Mouse (Mus musculus): ENCODE data around the gene Pkd1. TPM values are rescaled to one million over a fixed set of nuclear protein-coding genes. Genes with fewer than 3 reads are reported as not detected.

The Pkd1 gene
- polyA plus RNA-seq, 1 experiment = 63.1 TPM

DNA sequence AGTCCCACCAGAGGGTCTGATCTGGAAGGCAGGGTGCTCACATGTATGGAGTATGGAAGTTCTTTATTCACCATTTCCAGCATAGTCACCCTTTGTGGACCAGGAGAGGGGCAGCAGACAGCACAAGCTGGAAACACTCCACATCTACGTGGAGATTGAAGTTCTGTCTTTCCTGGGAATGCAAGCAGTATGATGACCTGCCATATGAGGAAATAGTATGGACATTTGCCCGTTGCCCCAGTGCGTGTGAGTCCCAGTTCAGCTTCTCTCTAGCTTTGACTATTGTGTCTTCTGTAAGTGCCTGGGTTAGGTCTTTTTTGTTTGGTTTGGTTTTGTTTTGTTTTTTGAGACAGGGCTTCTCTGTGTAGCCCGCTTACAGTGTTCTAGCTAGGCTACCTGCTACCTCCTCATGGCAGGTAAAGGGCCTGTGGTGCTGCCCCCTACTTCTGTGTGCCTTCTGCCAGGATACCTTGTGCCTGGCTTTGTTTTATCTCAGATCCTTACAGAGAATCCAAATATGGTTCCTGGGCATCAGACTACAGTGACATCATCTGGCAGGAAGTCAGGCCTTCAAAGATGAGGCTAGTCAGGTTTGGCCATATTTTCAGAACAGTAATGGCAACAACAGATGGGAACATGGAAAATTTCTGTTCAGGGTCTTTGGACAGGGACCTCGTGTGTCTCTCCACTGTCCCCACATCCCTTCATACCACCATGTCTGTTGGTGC, 10.8 kb downstream of the Pkd1 start:
- TF ChIP-seq POLR2A (IDR thresholded peaks at IDR 0.05; ENCODE audit: low read depth, low read length) (no peak), CTCF (IDR thresholded peaks at IDR 0.05; ENCODE audit: borderline replicate concordance, insufficient read depth, low read length) (no peak)
- Histone ChIP-seq H3K4me1 (ENCODE audit: control insufficient read depth, insufficient read depth, low read length) (peaks cover 24% of the 10 kb centered on the region), H3K4me3 (ENCODE audit: insufficient read depth, low read length) (no peak overlapping the region), H3K27ac (ENCODE audit: insufficient read depth, low read length) (no peak overlapping the region)

DNA sequence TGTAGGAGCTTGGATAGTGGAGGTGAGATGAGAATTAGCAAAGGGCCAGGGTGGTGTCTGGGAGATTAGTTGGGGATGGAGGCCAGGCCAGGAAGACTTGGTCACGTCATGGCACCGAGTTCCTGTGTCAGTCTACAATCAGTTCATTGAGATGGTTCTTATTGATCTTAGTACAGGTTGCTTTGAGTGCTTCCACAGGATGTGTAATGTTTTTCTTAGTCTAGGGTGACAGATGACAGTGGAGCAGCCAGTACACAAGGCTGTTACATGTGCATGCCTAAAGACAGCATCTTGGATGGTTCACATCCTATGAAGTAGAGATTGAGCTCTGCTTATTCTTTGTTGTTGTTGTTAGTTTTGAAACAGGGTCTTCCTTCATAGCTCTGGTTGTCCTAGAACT, 12.0 kb downstream of the Pkd1 start:
- TF ChIP-seq POLR2A (IDR thresholded peaks at IDR 0.05; ENCODE audit: low read depth, low read length) (no peak), CTCF (IDR thresholded peaks at IDR 0.05; ENCODE audit: borderline replicate concordance, insufficient read depth, low read length) (no peak)
- Histone ChIP-seq H3K27ac (ENCODE audit: insufficient read depth, low read length) (no peak overlapping the region), H3K4me3 (ENCODE audit: insufficient read depth, low read length) (no peak overlapping the region), H3K4me1 (ENCODE audit: control insufficient read depth, insufficient read depth, low read length) (peaks cover 24% of the 10 kb centered on the region)

- H3K4me1 ChIP-seq (ENCODE audit: control insufficient read depth, insufficient read depth, low read length) = peaks cover 10% of the 10 kb centered on the region
- TF ChIP-seq POLR2A (IDR thresholded peaks at IDR 0.05; ENCODE audit: low read depth, low read length) (no peak), CTCF (IDR thresholded peaks at IDR 0.05; ENCODE audit: borderline replicate concordance, insufficient read depth, low read length) (no peak)
- no peak overlapping the region for H3K27ac ChIP-seq (ENCODE audit: insufficient read depth, low read length)
- H3K4me3 ChIP-seq (ENCODE audit: insufficient read depth, low read length) = no peak overlapping the region
Observed at GRCm38 (mm10) chr17:24563638-24564037, 14.0 kb downstream of the Pkd1 start.

GRCm38 (mm10) chr17:24564422-24564821, 14.8 kb downstream of the Pkd1 start:
- no peak overlapping the region for H3K4me3 ChIP-seq (ENCODE audit: insufficient read depth, low read length)
- peaks cover 7% of the 10 kb centered on the region for H3K4me1 ChIP-seq (ENCODE audit: control insufficient read depth, insufficient read depth, low read length)
- H3K27ac ChIP-seq (ENCODE audit: insufficient read depth, low read length) = no peak overlapping the region
- TF ChIP-seq CTCF (IDR thresholded peaks at IDR 0.05; ENCODE audit: borderline replicate concordance, insufficient read depth, low read length) (no peak), POLR2A (IDR thresholded peaks at IDR 0.05; ENCODE audit: low read depth, low read length) (no peak)

GRCm38 (mm10) chr17:24565092-24565491, 15.5 kb downstream of the Pkd1 start:
- no peak overlapping the region for H3K4me3 ChIP-seq (ENCODE audit: insufficient read depth, low read length)
- TF ChIP-seq POLR2A (IDR thresholded peaks at IDR 0.05; ENCODE audit: low read depth, low read length) (no peak), CTCF (IDR thresholded peaks at IDR 0.05; ENCODE audit: borderline replicate concordance, insufficient read depth, low read length) (no peak)

DNA sequence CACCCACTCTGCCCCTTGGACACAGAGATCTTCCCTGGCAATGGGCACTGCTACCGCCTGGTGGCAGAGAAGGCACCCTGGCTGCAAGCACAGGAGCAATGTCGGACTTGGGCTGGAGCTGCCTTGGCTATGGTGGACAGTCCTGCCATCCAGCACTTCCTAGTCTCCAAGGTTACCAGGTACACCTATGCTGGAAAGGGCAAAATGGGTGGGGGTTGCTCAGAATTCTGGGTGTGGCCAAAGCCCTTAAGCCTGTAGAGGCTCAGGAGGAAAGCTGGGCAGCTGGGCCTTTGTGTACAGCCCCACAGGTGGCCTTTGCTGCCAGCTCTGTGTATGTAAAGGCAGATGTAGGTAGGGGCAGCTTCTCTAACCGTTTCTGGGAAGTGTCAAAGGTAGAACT, 16.2 kb downstream of the Pkd1 start:
- Histone ChIP-seq H3K4me1 (ENCODE audit: control insufficient read depth, insufficient read depth, low read length) (peaks cover 1% of the 10 kb centered on the region), H3K27ac (ENCODE audit: insufficient read depth, low read length) (no peak overlapping the region), H3K4me3 (ENCODE audit: insufficient read depth, low read length) (no peak overlapping the region)
- TF ChIP-seq CTCF (IDR thresholded peaks at IDR 0.05; ENCODE audit: borderline replicate concordance, insufficient read depth, low read length) (no peak), POLR2A (IDR thresholded peaks at IDR 0.05; ENCODE audit: low read depth, low read length) (no peak)

More at GRCm38 (mm10) chr17:24565092-24565491, 15.5 kb downstream of the Pkd1 start:
- H3K4me1 ChIP-seq (ENCODE audit: control insufficient read depth, insufficient read depth, low read length) = peaks cover 7% of the 10 kb centered on the region
- H3K27ac ChIP-seq (ENCODE audit: insufficient read depth, low read length) = no peak overlapping the region

DNA sequence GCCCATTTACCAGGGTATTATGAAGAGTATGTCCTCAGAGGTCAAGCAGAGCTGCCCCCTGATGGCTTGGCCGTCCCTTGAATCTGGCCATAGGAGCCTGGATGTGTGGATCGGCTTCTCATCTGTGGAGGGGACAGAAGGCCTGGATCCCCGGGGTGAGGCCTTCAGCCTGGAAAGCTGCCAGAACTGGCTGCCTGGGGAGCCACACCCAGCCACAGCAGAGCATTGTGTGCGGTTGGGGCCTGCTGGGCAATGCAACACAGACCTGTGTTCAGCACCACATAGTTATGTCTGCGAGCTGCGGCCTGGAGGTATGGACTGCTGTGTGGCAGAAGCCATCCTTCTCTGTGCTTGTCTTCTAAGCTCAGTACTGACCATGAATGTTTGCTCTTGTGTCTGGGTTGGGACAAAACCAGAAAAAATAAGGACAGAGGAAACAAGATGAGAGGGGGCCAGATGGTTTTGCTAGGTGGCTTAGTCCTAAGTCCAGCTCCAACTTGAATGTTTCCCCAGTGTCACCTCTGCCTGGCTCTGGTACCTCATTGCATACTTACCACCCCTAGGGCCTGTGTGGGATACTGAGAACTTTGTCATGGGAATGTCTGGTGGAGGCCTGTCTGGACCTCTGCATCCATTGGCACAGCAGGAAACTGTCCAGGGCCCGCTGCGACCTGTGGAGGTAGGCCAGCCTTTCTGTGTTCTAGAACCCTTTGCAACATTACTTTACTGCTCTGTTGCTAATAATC, 17.6 kb downstream of the Pkd1 start:
- H3K4me1 ChIP-seq (ENCODE audit: control insufficient read depth, insufficient read depth, low read length) = no peaks in the 10 kb centered on the region; the same call in none of the 2 replicates
- no peak overlapping the region for H3K27ac ChIP-seq (ENCODE audit: insufficient read depth, low read length)
- H3K4me3 ChIP-seq (ENCODE audit: insufficient read depth, low read length) = no peak overlapping the region
- TF ChIP-seq CTCF (IDR thresholded peaks at IDR 0.05; ENCODE audit: borderline replicate concordance, insufficient read depth, low read length) (no peak), POLR2A (IDR thresholded peaks at IDR 0.05; ENCODE audit: low read depth, low read length) (no peak)

DNA sequence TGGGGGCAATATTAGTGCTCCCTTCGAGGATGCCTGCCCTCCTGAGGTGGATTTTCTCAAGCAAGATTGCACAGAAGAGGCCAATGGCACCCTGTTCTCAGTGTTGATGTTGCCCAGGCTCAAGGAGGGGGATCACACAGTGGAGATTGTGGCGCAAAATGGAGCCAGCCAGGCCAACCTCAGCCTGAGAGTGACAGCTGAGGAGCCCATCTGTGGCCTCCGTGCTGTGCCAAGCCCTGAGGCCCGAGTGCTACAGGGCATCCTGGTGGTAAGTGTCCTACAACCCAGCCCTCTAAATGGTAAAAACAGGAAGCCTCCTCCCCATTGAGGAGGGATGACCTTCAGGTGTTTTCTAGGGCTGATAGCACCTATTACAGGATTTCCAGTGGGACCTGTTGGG, 20.2 kb downstream of the Pkd1 start:
- no peak overlapping the region for H3K4me3 ChIP-seq (ENCODE audit: insufficient read depth, low read length)
- no peak overlapping the region for H3K27ac ChIP-seq (ENCODE audit: insufficient read depth, low read length)
- no peaks in the 10 kb centered on the region; the same call in 1 of the 2 replicates for H3K4me1 ChIP-seq (ENCODE audit: control insufficient read depth, insufficient read depth, low read length)
- TF ChIP-seq CTCF (IDR thresholded peaks at IDR 0.05; ENCODE audit: borderline replicate concordance, insufficient read depth, low read length) (no peak), POLR2A (IDR thresholded peaks at IDR 0.05; ENCODE audit: low read depth, low read length) (no peak)

GRCm38 (mm10) chr17:24572651-24573245, 23.1 kb downstream of the Pkd1 start:
- Histone ChIP-seq H3K4me1 (ENCODE audit: control insufficient read depth, insufficient read depth, low read length) (no peaks in the 10 kb centered on the region), H3K4me3 (ENCODE audit: insufficient read depth, low read length) (no peak overlapping the region), H3K27ac (ENCODE audit: insufficient read depth, low read length) (no peak overlapping the region)
- TF ChIP-seq CTCF (IDR thresholded peaks at IDR 0.05; ENCODE audit: borderline replicate concordance, insufficient read depth, low read length) = no peak
- no peak for TF ChIP-seq POLR2A (IDR thresholded peaks at IDR 0.05; ENCODE audit: low read depth, low read length)

GRCm38 (mm10) chr17:24573811-24574210, 24.2 kb downstream of the Pkd1 start:
- no peak overlapping the region for H3K27ac ChIP-seq (ENCODE audit: insufficient read depth, low read length)
- no peaks in the 10 kb centered on the region for H3K4me1 ChIP-seq (ENCODE audit: control insufficient read depth, insufficient read depth, low read length)
- H3K4me3 ChIP-seq (ENCODE audit: insufficient read depth, low read length) = no peak overlapping the region
- TF ChIP-seq CTCF (IDR thresholded peaks at IDR 0.05; ENCODE audit: borderline replicate concordance, insufficient read depth, low read length) = no peak
- no peak for TF ChIP-seq POLR2A (IDR thresholded peaks at IDR 0.05; ENCODE audit: low read depth, low read length)
